Mouse (Mus musculus): ENCODE measurements around the gene Zkscan7. TPM values are rescaled to one million over a fixed set of nuclear protein-coding genes. Genes with fewer than 3 reads are reported as not detected.

Gene Zkscan7
- polyA plus RNA-seq, 1 experiment from 2014 or later: 3.3 TPM

DNA sequence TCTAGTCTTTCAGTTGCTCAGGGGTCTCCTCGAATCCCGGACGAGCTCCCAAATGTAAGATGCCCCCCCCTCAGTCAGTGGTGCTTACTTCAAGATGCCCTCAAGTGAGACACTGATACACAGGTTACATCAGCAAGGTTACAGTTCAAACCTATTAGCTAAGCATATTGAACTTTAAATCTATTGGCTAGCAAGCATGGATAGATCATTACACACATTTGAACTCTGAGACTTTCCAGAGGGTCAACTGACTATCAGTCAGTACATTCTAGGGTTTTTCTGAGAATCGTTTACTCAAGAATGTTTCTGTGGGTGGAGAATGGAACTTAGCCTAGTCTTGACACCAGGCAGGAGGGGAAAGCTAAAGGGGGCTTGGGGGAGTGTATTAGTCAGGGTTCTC lies 12.9 kb upstream of the Zkscan7 start:
- no peaks in the 10 kb centered on the region for H3K9me3 ChIP-seq (ENCODE audit: control insufficient read depth, low read length)
- H3K36me3 ChIP-seq (ENCODE audit: control insufficient read depth, insufficient read depth, low read length): no peaks in the 10 kb centered on the region
- no peak overlapping the region for H3K4me3 ChIP-seq (ENCODE audit: low read depth, low read length)
- 87% methylated on average over 4 of the region's 4 CpGs for WGBS
- H3K4me2 ChIP-seq (ENCODE audit: low read length): no peak overlapping the region
- no peak for ATAC-seq (replicated peaks; ENCODE audit: low FRiP score, low TSS enrichment, low read depth)
- no peak overlapping the region for H3K27ac ChIP-seq (ENCODE audit: low read depth)
- no peaks in the 10 kb centered on the region for H3K4me1 ChIP-seq (replicated peaks; ENCODE audit: control insufficient read depth, insufficient read depth, low read length)
- H3K9ac ChIP-seq (ENCODE audit: low read length): no peak overlapping the region
- H3K27me3 ChIP-seq (replicated peaks; ENCODE audit: control insufficient read depth, insufficient read depth, low read length): no peaks in the 10 kb centered on the region
- no peak for DNase-seq (ENCODE audit: low spot score)

DNA sequence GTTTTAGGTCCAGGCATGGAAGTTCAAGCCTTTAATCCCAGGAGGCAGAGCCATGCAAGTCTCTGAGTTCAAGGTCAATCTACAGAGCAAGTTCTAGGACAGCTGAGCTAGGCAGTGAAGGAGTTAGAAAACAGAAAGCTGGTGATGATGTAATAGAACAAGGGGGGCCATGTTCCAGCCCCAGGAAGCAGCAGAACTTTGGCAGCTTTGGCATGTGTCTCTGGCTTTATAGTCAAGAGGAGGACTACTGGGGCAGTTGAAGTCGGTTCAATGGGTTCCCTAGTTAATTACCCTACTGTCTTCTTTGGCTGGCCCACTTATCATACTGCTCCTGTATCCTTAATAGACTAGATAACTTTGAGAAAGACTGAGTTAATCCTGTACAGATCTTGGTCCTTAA lies 10.8 kb upstream of the Zkscan7 start:
- no peak overlapping the region for H3K4me2 ChIP-seq (ENCODE audit: low read length)
- no peak for ATAC-seq (replicated peaks; ENCODE audit: low FRiP score, low TSS enrichment, low read depth)

DNA sequence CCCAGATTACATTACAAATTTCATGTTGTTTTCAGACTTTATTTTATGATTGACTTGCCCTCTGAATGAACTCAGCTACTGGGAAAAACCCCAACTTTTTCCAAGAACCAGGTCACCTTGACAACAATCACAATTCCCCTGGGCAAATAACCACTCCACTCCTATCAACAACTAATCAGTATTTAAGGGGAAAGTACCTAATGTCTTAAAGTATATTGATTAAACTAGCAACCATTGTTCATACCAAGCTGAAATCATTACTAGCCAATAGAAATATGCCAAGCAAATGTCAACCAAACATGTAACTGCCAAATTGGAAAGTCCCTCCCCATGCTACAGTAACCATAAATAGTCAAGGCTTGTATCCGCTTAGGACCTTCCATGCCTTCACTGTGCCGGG lies 10.3 kb upstream of the Zkscan7 start:
- Histone ChIP-seq H3K9ac (ENCODE audit: low read length) (no peak overlapping the region), H3K36me3 (ENCODE audit: control insufficient read depth, insufficient read depth, low read length) (no peaks in the 10 kb centered on the region), H3K4me3 (ENCODE audit: low read depth, low read length) (no peak overlapping the region), H3K9me3 (ENCODE audit: control insufficient read depth, low read length) (no peaks in the 10 kb centered on the region), H3K27me3 (replicated peaks; ENCODE audit: control insufficient read depth, insufficient read depth, low read length) (no peaks in the 10 kb centered on the region), H3K4me1 (replicated peaks; ENCODE audit: control insufficient read depth, insufficient read depth, low read length) (no peaks in the 10 kb centered on the region), H3K4me2 (ENCODE audit: low read length) (no peak overlapping the region), H3K27ac (ENCODE audit: low read depth) (no peak overlapping the region)
- WGBS: 94% methylated on average over 2 of the region's 2 CpGs
- DNase-seq (ENCODE audit: low spot score): no peak
- ATAC-seq (replicated peaks; ENCODE audit: low FRiP score, low TSS enrichment, low read depth): no peak

More for the DNA sequence above, 10.8 kb upstream of the Zkscan7 start:
- Histone ChIP-seq H3K27ac (ENCODE audit: low read depth) (no peak overlapping the region), H3K9ac (ENCODE audit: low read length) (no peak overlapping the region), H3K9me3 (ENCODE audit: control insufficient read depth, low read length) (no peaks in the 10 kb centered on the region), H3K27me3 (replicated peaks; ENCODE audit: control insufficient read depth, insufficient read depth, low read length) (no peaks in the 10 kb centered on the region), H3K4me1 (replicated peaks; ENCODE audit: control insufficient read depth, insufficient read depth, low read length) (no peaks in the 10 kb centered on the region), H3K36me3 (ENCODE audit: control insufficient read depth, insufficient read depth, low read length) (no peaks in the 10 kb centered on the region), H3K4me3 (ENCODE audit: low read depth, low read length) (no peak overlapping the region)
- 60% methylated on average over 1 of the region's 1 CpGs for WGBS
- DNase-seq (ENCODE audit: low spot score): no peak

DNA sequence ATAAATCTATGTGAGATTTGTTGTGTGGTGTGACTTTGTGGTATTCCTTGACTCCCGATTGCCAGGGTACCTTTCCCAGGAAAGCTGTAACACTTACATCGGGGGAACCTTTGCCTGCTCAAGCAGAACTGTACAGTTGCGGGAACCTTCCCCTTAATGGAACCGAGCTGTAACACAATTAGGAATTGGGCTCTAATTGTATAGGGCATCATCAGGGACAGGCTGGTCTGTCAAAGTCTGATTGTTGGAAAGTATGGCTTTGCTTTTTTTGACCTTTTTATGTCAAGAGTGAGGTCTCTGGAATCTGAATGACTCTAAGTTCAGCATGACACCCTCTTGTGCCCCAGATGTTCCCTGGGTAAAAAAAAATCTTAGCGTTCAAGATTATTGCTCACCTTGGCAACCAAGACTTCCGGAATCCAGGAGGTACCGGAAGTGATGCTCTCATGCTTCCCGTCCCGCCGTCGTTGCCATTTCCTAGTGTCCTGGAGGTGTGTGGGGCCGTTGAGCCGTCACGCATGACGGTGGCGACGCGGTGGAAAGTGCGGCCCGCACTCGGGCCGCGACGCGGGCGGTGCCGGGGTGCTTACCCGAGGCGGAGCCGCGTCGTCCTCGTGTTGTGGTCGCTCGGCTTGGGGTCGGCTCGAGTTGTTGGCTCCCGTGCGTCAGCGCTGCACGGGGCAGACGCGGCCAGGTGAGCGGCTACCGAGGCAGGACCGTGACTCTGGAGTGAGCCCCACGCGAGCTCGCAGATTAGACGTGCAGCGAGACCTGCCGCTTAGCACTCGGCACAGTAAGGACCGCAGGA lies 1.1 kb downstream of the Zkscan7 start:
- Histone ChIP-seq H3K9ac (ENCODE audit: low read length) (peak overlapping the region; percentile 84), H3K4me1 (replicated peaks; ENCODE audit: control insufficient read depth, insufficient read depth, low read length) (peaks cover 5% of the 10 kb centered on the region; the same call in 1 of the 2 replicates), H3K27me3 (replicated peaks; ENCODE audit: control insufficient read depth, insufficient read depth, low read length) (0 out of 2 replicates have a peak, but pooled peaks cover 3% of the 10 kb centered on the region), H3K27ac (ENCODE audit: low read depth) (peak overlapping the region; percentile 16; the same call in 1 of the 2 replicates), H3K36me3 (ENCODE audit: control insufficient read depth, insufficient read depth, low read length) (peaks cover 15% of the 10 kb centered on the region; the same call in 1 of the 2 replicates), H3K4me2 (ENCODE audit: low read length) (peak overlapping the region; percentile 94), H3K4me3 (ENCODE audit: low read depth, low read length) (peak overlapping the region; percentile 83), H3K9me3 (ENCODE audit: control insufficient read depth, low read length) (peaks cover 8% of the 10 kb centered on the region)
- ATAC-seq (replicated peaks; ENCODE audit: low FRiP score, low TSS enrichment, low read depth) (peak; percentile 87), DNase-seq (ENCODE audit: low spot score) (peak; percentile 81)
- 6% methylated on average over 54 of the region's 54 CpGs for WGBS

DNA sequence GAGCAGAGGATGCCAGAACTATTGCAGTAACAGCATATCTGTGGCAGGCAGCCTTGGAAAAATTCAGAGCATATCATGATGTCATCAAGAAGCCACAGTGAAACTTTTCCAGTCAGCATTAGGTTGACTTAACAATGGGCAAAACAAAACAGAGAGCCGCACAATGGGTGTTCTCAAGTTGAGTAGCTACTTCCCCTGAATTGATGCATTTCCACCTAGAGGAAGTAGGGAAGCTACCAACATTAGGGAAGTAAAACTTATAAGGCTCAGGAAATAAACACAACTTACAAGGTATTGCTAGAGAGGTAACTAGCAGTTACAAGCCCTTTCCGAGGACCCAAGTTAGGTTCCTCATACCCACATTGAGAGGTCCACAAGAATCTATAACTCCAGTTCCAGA lies 15.6 kb downstream of the Zkscan7 start:
- DNase-seq (ENCODE audit: low spot score) (no peak), ATAC-seq (replicated peaks; ENCODE audit: low FRiP score, low TSS enrichment, low read depth) (no peak)
- H3K27ac ChIP-seq (ENCODE audit: low read depth): no peak overlapping the region
- no peak overlapping the region for H3K4me2 ChIP-seq (ENCODE audit: low read length)
- H3K27me3 ChIP-seq (replicated peaks; ENCODE audit: control insufficient read depth, insufficient read depth, low read length): no peaks in the 10 kb centered on the region
- no peaks in the 10 kb centered on the region; the same call in 1 of the 2 replicates for H3K4me1 ChIP-seq (replicated peaks; ENCODE audit: control insufficient read depth, insufficient read depth, low read length)
- H3K36me3 ChIP-seq (ENCODE audit: control insufficient read depth, insufficient read depth, low read length): no peaks in the 10 kb centered on the region
- WGBS: 90% methylated on average over 2 of the region's 2 CpGs
- H3K9me3 ChIP-seq (ENCODE audit: control insufficient read depth, low read length): no peaks in the 10 kb centered on the region
- H3K4me3 ChIP-seq (ENCODE audit: low read depth, low read length): no peak overlapping the region
- no peak overlapping the region for H3K9ac ChIP-seq (ENCODE audit: low read length)

DNA sequence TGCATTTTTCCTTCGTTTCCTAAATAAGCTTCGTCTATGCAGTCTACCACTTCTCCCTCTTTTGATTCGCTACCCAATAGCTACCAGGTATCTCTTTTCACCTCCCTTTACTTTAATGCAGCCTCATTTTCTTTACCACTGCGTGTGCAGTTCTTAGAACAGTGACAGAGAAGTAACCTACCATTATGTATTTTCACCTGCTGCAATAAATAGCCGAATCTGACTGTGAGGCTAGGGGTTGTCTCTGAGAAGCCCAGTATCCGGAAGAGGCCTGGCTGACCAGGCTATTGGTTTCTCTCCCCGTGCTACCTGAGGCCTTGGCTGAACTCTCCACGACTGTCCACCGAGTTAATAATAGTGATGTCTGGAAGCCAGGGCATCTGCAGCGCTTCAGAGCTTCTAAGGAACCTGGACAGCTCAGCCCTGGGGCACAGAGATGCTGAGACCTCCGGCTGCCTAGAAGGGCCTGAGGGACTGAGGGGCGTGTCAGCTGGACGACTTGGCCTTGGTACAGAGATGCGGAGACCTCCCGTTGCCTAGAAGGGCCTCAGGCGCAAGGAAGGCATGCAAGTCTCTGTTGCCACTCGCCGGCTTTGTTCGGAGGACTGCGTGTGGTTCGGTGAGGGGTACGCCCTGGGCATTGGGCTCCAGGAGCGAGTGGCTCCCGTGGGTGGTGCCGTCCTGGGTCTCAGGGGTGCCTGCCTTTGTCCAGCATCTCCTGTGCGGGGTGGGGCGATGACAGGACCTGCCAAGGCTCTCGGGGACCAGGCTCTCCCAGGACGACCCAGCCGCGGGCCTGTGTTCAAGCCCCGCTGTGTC lies 17.4 kb downstream of the Zkscan7 start:
- H3K27me3 ChIP-seq (replicated peaks; ENCODE audit: control insufficient read depth, insufficient read depth, low read length): no peaks in the 10 kb centered on the region
- H3K9me3 ChIP-seq (ENCODE audit: control insufficient read depth, low read length): peaks cover 4% of the 10 kb centered on the region; the same call in 1 of the 2 replicates
- peak; percentile 93 for ATAC-seq (replicated peaks; ENCODE audit: low FRiP score, low TSS enrichment, low read depth)
- no peaks in the 10 kb centered on the region; the same call in 1 of the 2 replicates for H3K4me1 ChIP-seq (replicated peaks; ENCODE audit: control insufficient read depth, insufficient read depth, low read length)
- H3K4me2 ChIP-seq (ENCODE audit: low read length): peak overlapping the region; percentile 79
- peak overlapping the region; percentile 56 for H3K4me3 ChIP-seq (ENCODE audit: low read depth, low read length)
- WGBS: 15% methylated on average over 32 of the region's 32 CpGs
- no peak overlapping the region for H3K27ac ChIP-seq (ENCODE audit: low read depth)
- H3K9ac ChIP-seq (ENCODE audit: low read length): peak overlapping the region; percentile 60
- DNase-seq (ENCODE audit: low spot score): peak; percentile 85
- H3K36me3 ChIP-seq (ENCODE audit: control insufficient read depth, insufficient read depth, low read length): 0 out of 2 replicates have a peak, but pooled peaks cover 3% of the 10 kb centered on the region

DNA sequence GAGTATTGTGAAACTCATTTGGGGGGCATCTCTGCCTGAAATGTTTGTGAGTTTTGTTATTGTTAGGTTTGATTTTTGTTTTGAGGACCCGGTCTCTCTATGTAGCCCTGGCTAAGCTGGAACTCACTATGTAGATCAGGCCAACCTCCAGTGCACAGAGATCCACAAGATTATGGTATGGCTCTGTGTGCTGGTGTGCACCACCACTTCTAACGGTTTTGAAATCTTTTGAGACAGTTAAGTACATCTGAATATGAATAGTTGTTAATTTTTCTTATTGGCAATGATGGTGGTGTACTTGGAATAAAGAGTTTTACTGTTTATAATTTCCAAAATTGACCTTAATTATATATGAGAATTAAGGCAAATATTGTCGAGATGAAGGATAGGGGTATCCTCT lies 37.0 kb downstream of the Zkscan7 start:
- ATAC-seq (replicated peaks; ENCODE audit: low FRiP score, low TSS enrichment, low read depth) (no peak), DNase-seq (ENCODE audit: low spot score) (no peak)
- Histone ChIP-seq H3K9me3 (ENCODE audit: control insufficient read depth, low read length) (no peaks in the 10 kb centered on the region), H3K27me3 (replicated peaks; ENCODE audit: control insufficient read depth, insufficient read depth, low read length) (no peaks in the 10 kb centered on the region), H3K27ac (ENCODE audit: low read depth) (no peak overlapping the region), H3K4me3 (ENCODE audit: low read depth, low read length) (peak overlapping the region; percentile 69), H3K4me1 (replicated peaks; ENCODE audit: control insufficient read depth, insufficient read depth, low read length) (peaks cover 4% of the 10 kb centered on the region), H3K9ac (ENCODE audit: low read length) (peak overlapping the region; percentile 96), H3K4me2 (ENCODE audit: low read length) (peak overlapping the region; percentile 74), H3K36me3 (ENCODE audit: control insufficient read depth, insufficient read depth, low read length) (peaks cover 29% of the 10 kb centered on the region)
- WGBS: 22% methylated on average over 3 of the region's 3 CpGs

DNA sequence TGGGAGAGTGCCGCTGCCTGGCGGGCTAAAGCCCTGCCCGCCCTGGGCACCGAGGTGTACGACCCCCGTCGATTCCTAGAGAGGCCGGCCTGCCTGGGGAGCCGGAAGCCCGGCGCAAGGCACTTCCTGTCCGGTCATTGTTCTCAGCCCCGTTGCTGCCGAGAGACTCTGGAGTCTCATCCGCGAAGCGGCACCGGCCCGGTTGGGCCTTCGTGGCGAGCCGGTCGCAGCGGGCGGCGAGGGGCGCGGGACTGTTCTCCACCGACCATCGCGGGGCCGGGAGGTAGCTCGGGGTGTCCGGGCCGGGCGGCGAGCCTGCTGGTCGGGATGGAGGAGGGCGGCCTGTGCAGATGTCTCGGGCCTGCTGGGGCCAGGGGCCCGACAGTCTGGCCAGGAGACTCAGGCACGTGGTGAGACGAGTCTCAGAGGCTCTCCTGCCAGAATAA lies 37.5 kb downstream of the Zkscan7 start, which contains the start of gene Zfp105:
Gene Zfp105, plus strand, starts transcription at position 137 of the 446 bp plus-strand sequence.
- 1% methylated on average over 43 of the region's 43 CpGs for WGBS
- peaks cover 4% of the 10 kb centered on the region for H3K4me1 ChIP-seq (replicated peaks; ENCODE audit: control insufficient read depth, insufficient read depth, low read length)
- peaks cover 34% of the 10 kb centered on the region for H3K36me3 ChIP-seq (ENCODE audit: control insufficient read depth, insufficient read depth, low read length)
- ATAC-seq (replicated peaks; ENCODE audit: low FRiP score, low TSS enrichment, low read depth) (peak; percentile 97), DNase-seq (ENCODE audit: low spot score) (peak; percentile 89)
- H3K27me3 ChIP-seq (replicated peaks; ENCODE audit: control insufficient read depth, insufficient read depth, low read length): no peaks in the 10 kb centered on the region
- no peaks in the 10 kb centered on the region for H3K9me3 ChIP-seq (ENCODE audit: control insufficient read depth, low read length)
- peak within 1 kb of the TSS; percentile 69 for H3K4me3 ChIP-seq (ENCODE audit: low read depth, low read length)
- peak within 1 kb of the TSS; percentile 74 for H3K4me2 ChIP-seq (ENCODE audit: low read length)
- peak within 1 kb of the TSS; percentile 96 for H3K9ac ChIP-seq (ENCODE audit: low read length)
- peak within 1 kb of the TSS; percentile 76 for H3K27ac ChIP-seq (ENCODE audit: low read depth)

Data from intestine, embryonic 14.5 days (tissue).